Mouse (Mus musculus) hindbrain, embryonic 11.5 days (tissue): ENCODE results near the gene Sox5. TPM values are rescaled to one million over a fixed set of nuclear protein-coding genes. Genes with fewer than 3 reads are reported as not detected.
A peak's percentile ranks its signal among the peaks of the same experiment; 100 is the strongest.

ENCODE experiments used
- ATAC-seq: fragments of 200-750 bp; cut with Nextera tagmentation; 2 replicates; pipeline ENCODE4 v1.8.0; 2017; ENCODE audit warnings: mild to moderate bottlenecking, moderate TSS enrichment, moderate library complexity; ENCODE audit not compliant: low FRiP score
- DNase-seq: peaks from one replicate; pipeline ENCODE4 v3.0.0-alpha.2; 2015; ENCODE audit warnings: low spot score
- H3K27ac ChIP-seq: fragments of 300-500 bp; sonication (generic); 2 replicates; pipeline ENCODE4 v1.5.1; 2014; ENCODE audit warnings: mild to moderate bottlenecking, low read depth, low read length
- H3K27me3 ChIP-seq: fragments of 300-500 bp; sonication (generic); 2 replicates; pipeline ENCODE4 v1.6.1; 2014; ENCODE audit warnings: mild to moderate bottlenecking, low read length, moderate library complexity, mixed read lengths; ENCODE audit not compliant: control insufficient read depth, insufficient read depth
- H3K36me3 ChIP-seq: fragments of 300-500 bp; sonication (generic); 2 replicates; pipeline ENCODE4 v1.6.1; 2014; ENCODE audit warnings: mild to moderate bottlenecking, low read length, moderate library complexity, mixed read lengths; ENCODE audit not compliant: control insufficient read depth, insufficient read depth
- H3K4me1 ChIP-seq: fragments of 300-500 bp; sonication (generic); replicated peaks from 2 replicates; pipeline ENCODE4 v1.6.1; 2014; ENCODE audit warnings: low read length, mixed read lengths; ENCODE audit not compliant: control insufficient read depth, insufficient read depth
- H3K4me2 ChIP-seq: fragments of 300-500 bp; sonication (generic); replicated peaks from 2 replicates; pipeline ENCODE4 v1.6.1; 2014; ENCODE audit warnings: mild to moderate bottlenecking, low read depth, low read length
- H3K4me3 ChIP-seq: fragments of 300-500 bp; sonication (generic); 2 replicates; pipeline ENCODE4 v1.5.1; 2014; ENCODE audit warnings: low read depth, low read length
- H3K9ac ChIP-seq: fragments of 300-500 bp; sonication (generic); 2 replicates; pipeline ENCODE4 v1.6.1; 2014; ENCODE audit warnings: low read depth, low read length
- H3K9me3 ChIP-seq: fragments of 300-500 bp; sonication (generic); 2 replicates; pipeline ENCODE4 v1.6.1; 2016; ENCODE audit warnings: low read length; ENCODE audit not compliant: control insufficient read depth
- WGBS: fragments of 180-500 bp; shearing (Covaris S2); extraction: QIAGEN DNeasy Blood & Tissue Kit; methylation state at CpG from one replicate; pipeline ENCODE4 v1.1.7; 2014; 5-methylcytosine and 5-hydroxymethylcytosine counted together
- polyA plus RNA-seq: library from polyadenylated mRNA; unstranded; fragments of >200 nt; fragmentation: Nextera tagmentation; extraction: Ambion mirVana; gene quantifications from 2 replicates; pipeline ENCODE4 v1.2.1, GENCODE M21; 2014

Sox5 gene
- polyA plus RNA-seq, 1 experiment from 2014 or later = 35.0 TPM

GRCm38 (mm10) chr6:144610878-144611277 is 170.9 kb downstream of the Sox5 start:
- H3K27ac ChIP-seq = peak overlapping the region; percentile 18; the same call in 1 of the 2 replicates
- no peaks in the 10 kb centered on the region for H3K27me3 ChIP-seq
- no peak overlapping the region for H3K9ac ChIP-seq
- no peak overlapping the region for H3K4me3 ChIP-seq
- ATAC-seq (peak; percentile 30; the same call in 1 of the 2 replicates), DNase-seq (no peak)
- H3K9me3 ChIP-seq = no peaks in the 10 kb centered on the region
- no peaks in the 10 kb centered on the region for H3K36me3 ChIP-seq
- no peaks in the 10 kb centered on the region for H3K4me1 ChIP-seq
- no peak overlapping the region for H3K4me2 ChIP-seq
- 68% methylated on average over 8 of the region's 8 CpGs for WGBS

GRCm38 (mm10) chr6:144602883-144603282 is 178.9 kb downstream of the Sox5 start:
- WGBS = 90% methylated on average over 4 of the region's 4 CpGs
- ATAC-seq (no peak), DNase-seq (no peak)
- Histone ChIP-seq H3K27ac (no peak overlapping the region), H3K9ac (no peak overlapping the region), H3K4me2 (no peak overlapping the region), H3K4me3 (no peak overlapping the region), H3K9me3 (no peaks in the 10 kb centered on the region), H3K4me1 (no peaks in the 10 kb centered on the region), H3K27me3 (no peaks in the 10 kb centered on the region), H3K36me3 (no peaks in the 10 kb centered on the region)

- no peaks in the 10 kb centered on the region for H3K4me1 ChIP-seq
- ATAC-seq (no peak), DNase-seq (no peak)
- H3K4me2 ChIP-seq = no peak overlapping the region
- no peaks in the 10 kb centered on the region for H3K27me3 ChIP-seq
- no peak overlapping the region for H3K4me3 ChIP-seq
- H3K36me3 ChIP-seq = no peaks in the 10 kb centered on the region
- H3K9ac ChIP-seq = no peak overlapping the region
- no peak overlapping the region for H3K27ac ChIP-seq
- H3K9me3 ChIP-seq = no peaks in the 10 kb centered on the region
- 82% methylated on average over 5 of the region's 5 CpGs for WGBS
These were observed 181.4 kb downstream of the Sox5 start for GRCm38 (mm10) chr6:144600351-144600750.

GRCm38 (mm10) chr6:144598324-144598973 is 183.3 kb downstream of the Sox5 start:
- DNase-seq (no peak), ATAC-seq (no peak)
- 66% methylated on average over 6 of the region's 6 CpGs for WGBS

GRCm38 (mm10) chr6:144596536-144597210 is 185.1 kb downstream of the Sox5 start:
- 73% methylated on average over 8 of the region's 8 CpGs for WGBS
- DNase-seq (no peak), ATAC-seq (no peak)
- Histone ChIP-seq H3K9ac (no peak overlapping the region), H3K4me1 (no peaks in the 10 kb centered on the region), H3K27me3 (no peaks in the 10 kb centered on the region), H3K4me3 (no peak overlapping the region), H3K4me2 (no peak overlapping the region), H3K9me3 (no peaks in the 10 kb centered on the region), H3K27ac (no peak overlapping the region), H3K36me3 (no peaks in the 10 kb centered on the region)

More at GRCm38 (mm10) chr6:144598324-144598973, 183.3 kb downstream of the Sox5 start:
- Histone ChIP-seq H3K9me3 (no peaks in the 10 kb centered on the region), H3K36me3 (no peaks in the 10 kb centered on the region), H3K4me3 (no peak overlapping the region), H3K9ac (no peak overlapping the region), H3K27me3 (no peaks in the 10 kb centered on the region), H3K4me1 (no peaks in the 10 kb centered on the region), H3K27ac (no peak overlapping the region), H3K4me2 (no peak overlapping the region)

GRCm38 (mm10) chr6:144584854-144585253 is 196.9 kb downstream of the Sox5 start:
- H3K9ac ChIP-seq = no peak overlapping the region
- H3K36me3 ChIP-seq = no peaks in the 10 kb centered on the region
- ATAC-seq = no peak
- no peaks in the 10 kb centered on the region for H3K9me3 ChIP-seq
- no peak overlapping the region for H3K4me3 ChIP-seq
- no peak overlapping the region for H3K4me2 ChIP-seq
- H3K27me3 ChIP-seq = no peaks in the 10 kb centered on the region
- no peak for DNase-seq
- WGBS = 39% methylated on average over 5 of the region's 5 CpGs
- no peaks in the 10 kb centered on the region; the same call in 1 of the 2 replicates for H3K4me1 ChIP-seq
- H3K27ac ChIP-seq = no peak overlapping the region

GRCm38 (mm10) chr6:144584074-144584840 is 197.5 kb downstream of the Sox5 start:
- ATAC-seq = no peak
- H3K27me3 ChIP-seq = no peaks in the 10 kb centered on the region
- H3K36me3 ChIP-seq = no peaks in the 10 kb centered on the region
- H3K4me2 ChIP-seq = no peak overlapping the region
- no peak overlapping the region for H3K27ac ChIP-seq
- no peaks in the 10 kb centered on the region for H3K9me3 ChIP-seq
- 50% methylated on average over 11 of the region's 11 CpGs for WGBS
- 0 out of 2 replicates have a peak overlapping the region, but pooled peaks have one; percentile 7 for H3K9ac ChIP-seq
- DNase-seq = no peak
- H3K4me3 ChIP-seq = no peak overlapping the region
- H3K4me1 ChIP-seq = no peaks in the 10 kb centered on the region; the same call in 1 of the 2 replicates

GRCm38 (mm10) chr6:144579301-144579700 is 202.5 kb downstream of the Sox5 start:
- Histone ChIP-seq H3K9me3 (no peaks in the 10 kb centered on the region), H3K4me2 (no peak overlapping the region)
- 48% methylated on average over 12 of the region's 12 CpGs for WGBS

More at GRCm38 (mm10) chr6:144579301-144579700, 202.5 kb downstream of the Sox5 start:
- Histone ChIP-seq H3K9ac (no peak overlapping the region), H3K4me1 (no peaks in the 10 kb centered on the region), H3K36me3 (no peaks in the 10 kb centered on the region), H3K27me3 (no peaks in the 10 kb centered on the region), H3K27ac (no peak overlapping the region), H3K4me3 (no peak overlapping the region)
- no peak for DNase-seq
- no peak for ATAC-seq
